Mouse (Mus musculus) gonadal fat pad, adult 2 months (tissue): Measurements from ENCODE around the gene Tcerg1l. TPM values are rescaled to one million over a fixed set of nuclear protein-coding genes. Genes with fewer than 3 reads are reported as not detected.

Experiments used
- DNase-seq: peaks from one replicate; pipeline ENCODE4 v3.0.0-alpha.2; 2012; ENCODE audit warnings: low read depth
- polyA plus RNA-seq: library from polyadenylated mRNA; depleted of rRNA; stranded (reverse); fragments of >200 nt; gene quantifications from 2 replicates; pipeline ENCODE4 v1.2.3, GENCODE M21; 2012

Gene Tcerg1l
- polyA plus RNA-seq, 1 experiment = 0.43 TPM

- no peak for DNase-seq
Measured at GRCm38 (mm10) chr7:138217556-138218098, 179.9 kb downstream of the Tcerg1l start.

GRCm38 (mm10) chr7:138215177-138215830 is 182.2 kb downstream of the Tcerg1l start:
- no peak for DNase-seq

GRCm38 (mm10) chr7:138214710-138215109 is 182.8 kb downstream of the Tcerg1l start:
- DNase-seq = no peak

DNA sequence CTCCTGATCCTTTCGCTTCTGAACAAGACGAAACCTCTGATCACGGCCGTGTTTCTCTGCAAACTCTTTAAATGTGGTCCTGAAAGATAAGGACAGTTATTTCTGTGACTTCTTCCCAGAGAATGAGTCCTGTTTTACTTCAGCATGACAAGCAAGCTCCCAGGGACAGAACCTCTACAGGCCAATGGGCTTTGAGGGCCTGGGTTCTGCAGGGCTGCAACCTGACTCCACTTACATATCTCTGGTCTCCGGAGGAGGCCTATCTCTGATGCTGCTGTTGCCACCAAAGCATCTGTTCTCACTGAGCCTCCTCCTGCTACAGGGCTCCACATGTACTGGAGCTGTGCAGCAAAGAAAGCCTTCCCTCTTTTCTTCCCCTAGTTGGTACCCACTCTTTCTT is 187.8 kb downstream of the Tcerg1l start:
- DNase-seq = no peak

- no peak for DNase-seq
Measured at GRCm38 (mm10) chr7:138205124-138205523, 192.4 kb downstream of the Tcerg1l start.

DNA sequence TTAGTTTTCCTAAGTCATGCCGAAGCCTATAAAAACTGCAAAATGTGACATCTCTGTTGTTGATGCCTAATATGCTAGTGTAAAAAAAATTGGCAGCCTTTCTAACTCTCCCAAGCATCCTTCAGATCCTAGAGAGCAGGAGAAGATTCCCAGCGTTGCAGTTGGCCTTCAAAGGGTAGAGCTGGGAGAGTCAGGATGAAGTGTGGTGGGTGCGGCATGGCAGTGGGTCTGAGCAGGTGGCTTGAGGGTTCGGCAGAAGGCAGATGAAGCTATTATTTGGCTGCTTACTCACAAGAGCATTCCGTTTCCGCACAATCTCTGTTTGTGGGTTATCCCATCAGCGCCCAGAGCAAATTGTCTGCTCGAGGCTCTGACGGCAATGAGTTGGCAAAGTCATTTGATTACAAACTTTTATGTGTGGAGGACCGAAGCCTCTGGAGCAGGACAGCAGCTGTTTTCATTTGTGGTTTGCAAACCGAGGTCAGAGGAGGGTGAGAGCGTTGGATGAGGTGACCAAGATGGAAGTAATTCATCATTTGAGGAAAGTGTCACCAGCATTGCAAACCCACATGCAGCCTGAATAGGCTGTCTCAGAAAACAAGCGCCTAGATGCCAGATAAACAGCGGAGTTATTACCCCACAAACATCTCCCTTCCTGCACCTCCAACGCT is 195.2 kb downstream of the Tcerg1l start:
- no peak for DNase-seq

DNA sequence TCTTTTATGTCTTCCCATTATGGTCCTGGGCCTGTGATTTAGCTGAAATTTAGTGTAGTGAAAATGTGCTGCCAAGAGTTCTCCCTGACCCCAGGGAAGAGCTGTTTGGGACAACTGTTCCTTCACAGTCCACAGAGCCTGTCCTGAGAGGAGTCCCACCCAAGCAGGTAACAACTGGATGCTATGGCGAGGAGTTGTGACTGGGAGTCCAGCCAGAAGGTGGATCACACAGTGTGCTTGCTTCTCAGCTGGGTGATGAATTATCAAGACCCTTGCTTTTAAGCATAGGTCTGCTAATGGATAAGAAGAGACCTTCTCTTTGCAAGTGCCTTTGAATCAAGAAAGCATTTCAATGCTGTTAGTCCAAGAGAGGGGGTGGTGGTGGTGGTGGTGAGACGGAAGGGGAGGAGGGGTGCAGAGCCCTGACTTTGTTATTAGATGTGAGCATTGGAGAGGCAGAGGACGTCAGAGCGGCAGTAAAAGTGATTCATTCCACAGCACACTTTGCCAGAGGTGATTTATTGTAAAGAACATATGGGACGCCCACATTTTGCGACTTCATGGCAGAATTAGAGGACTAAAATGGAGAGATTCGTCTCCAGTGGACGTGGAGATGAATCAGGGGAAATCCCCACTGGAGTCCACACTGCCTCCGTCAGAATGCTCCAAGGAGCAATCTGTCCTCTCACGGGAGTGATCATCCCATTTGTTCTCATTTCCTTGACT is 198.0 kb downstream of the Tcerg1l start:
- no peak for DNase-seq

GRCm38 (mm10) chr7:138196139-138196538 is 201.4 kb downstream of the Tcerg1l start:
- no peak for DNase-seq

GRCm38 (mm10) chr7:138184197-138184596 is 213.3 kb downstream of the Tcerg1l start:
- DNase-seq = no peak

- DNase-seq = no peak
Measured at GRCm38 (mm10) chr7:138182216-138182615, 215.3 kb downstream of the Tcerg1l start.

GRCm38 (mm10) chr7:138178617-138179016 is 218.9 kb downstream of the Tcerg1l start:
- DNase-seq = no peak

- DNase-seq = no peak
Measured at GRCm38 (mm10) chr7:138176026-138176425, 221.5 kb downstream of the Tcerg1l start.

DNA sequence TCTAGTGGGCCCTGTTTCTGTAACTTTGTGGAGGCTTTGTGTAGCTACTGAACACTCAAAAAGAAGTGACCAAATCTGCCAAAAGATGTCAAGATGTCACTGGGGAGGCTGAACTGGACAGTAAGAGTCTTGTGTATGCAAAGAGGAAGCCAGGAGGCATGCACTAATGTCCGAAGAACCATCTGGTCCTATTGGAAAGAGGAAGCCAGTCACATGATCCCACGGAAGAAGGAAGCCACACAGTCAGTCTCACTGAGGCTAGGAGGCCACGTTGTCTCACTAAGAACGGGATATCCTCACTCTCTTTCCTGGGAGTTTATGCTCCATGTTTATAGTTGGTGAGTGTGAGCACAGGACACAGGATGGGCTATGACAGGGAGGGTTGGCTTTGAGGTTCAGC is 227.1 kb downstream of the Tcerg1l start:
- no peak for DNase-seq
